Mouse (Mus musculus): ENCODE results near the gene Col5a1. TPM values are rescaled to one million over a fixed set of nuclear protein-coding genes. Genes with fewer than 3 reads are reported as not detected.
A peak's percentile ranks its signal among the peaks of the same experiment; 100 is the strongest.

The Col5a1 gene
- polyA plus RNA-seq, 1 experiment = 0.03 TPM

DNA sequence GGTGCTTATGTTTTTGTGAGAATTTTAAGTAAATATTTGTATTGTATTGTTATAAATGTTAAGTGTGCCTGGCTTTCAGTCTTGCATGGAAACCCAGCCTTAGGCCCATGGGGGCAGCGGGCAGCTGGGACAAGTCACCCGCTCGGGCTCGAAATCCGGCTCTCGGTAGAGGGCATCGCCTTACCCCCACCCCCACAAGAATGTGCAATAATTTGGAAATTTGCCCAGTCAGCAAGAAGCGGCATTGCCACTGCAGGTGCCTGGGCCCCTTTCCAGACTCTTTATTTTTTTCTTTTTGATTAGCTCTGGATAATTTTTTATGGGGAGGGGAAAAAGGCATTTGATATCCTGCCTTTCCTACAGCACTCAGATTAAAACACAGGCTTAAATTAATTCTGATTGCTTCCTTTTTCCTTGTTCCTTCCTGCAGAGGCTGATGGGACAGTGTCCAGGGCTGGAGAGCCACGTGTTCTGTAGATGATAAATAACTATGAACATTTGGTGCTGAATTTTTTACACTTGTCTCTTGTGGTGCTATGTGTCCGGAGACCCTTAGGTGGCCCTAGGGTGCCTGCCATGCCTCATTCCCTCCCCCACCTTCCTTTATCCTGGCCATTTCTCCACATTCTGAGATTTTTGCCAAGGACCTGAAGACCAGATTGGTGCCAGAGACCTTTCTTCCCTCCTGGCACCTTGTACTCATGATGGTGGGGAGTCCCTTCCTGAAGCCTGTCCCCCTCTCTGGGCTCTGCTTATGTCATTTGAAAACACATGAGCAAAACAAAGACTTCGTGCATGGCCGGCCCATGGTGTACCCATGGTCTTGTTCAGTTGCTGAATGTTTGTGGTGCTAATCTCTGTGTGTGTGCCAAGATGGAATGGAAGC, 151.5 kb downstream of the Col5a1 start:
- no peak overlapping the region for H3K4me3 ChIP-seq (replicated peaks)
- TF ChIP-seq GATA1 (IDR thresholded peaks at IDR 0.05; ENCODE audit: borderline replicate concordance, low read length) = no peak
- TF ChIP-seq FLI1 (IDR thresholded peaks at IDR 0.05; ENCODE audit: low read length) = no peak
- no peaks in the 10 kb centered on the region for H3K9me3 ChIP-seq
- no peaks in the 10 kb centered on the region for H3K36me3 ChIP-seq (replicated peaks; ENCODE audit: low read length)
- H3K27me3 ChIP-seq (replicated peaks) = peaks cover 23% of the 10 kb centered on the region
- no peaks in the 10 kb centered on the region for H3K4me1 ChIP-seq

GRCm38 (mm10) chr2:28038391-28039096, 152.3 kb downstream of the Col5a1 start:
- Histone ChIP-seq H3K4me3 (replicated peaks) (no peak overlapping the region), H3K27me3 (replicated peaks) (peaks cover 23% of the 10 kb centered on the region), H3K9me3 (no peaks in the 10 kb centered on the region), H3K36me3 (replicated peaks; ENCODE audit: low read length) (no peaks in the 10 kb centered on the region), H3K4me1 (no peaks in the 10 kb centered on the region)
- TF ChIP-seq FLI1 (IDR thresholded peaks at IDR 0.05; ENCODE audit: low read length) (no peak), GATA1 (IDR thresholded peaks at IDR 0.05; ENCODE audit: borderline replicate concordance, low read length) (no peak)

DNA sequence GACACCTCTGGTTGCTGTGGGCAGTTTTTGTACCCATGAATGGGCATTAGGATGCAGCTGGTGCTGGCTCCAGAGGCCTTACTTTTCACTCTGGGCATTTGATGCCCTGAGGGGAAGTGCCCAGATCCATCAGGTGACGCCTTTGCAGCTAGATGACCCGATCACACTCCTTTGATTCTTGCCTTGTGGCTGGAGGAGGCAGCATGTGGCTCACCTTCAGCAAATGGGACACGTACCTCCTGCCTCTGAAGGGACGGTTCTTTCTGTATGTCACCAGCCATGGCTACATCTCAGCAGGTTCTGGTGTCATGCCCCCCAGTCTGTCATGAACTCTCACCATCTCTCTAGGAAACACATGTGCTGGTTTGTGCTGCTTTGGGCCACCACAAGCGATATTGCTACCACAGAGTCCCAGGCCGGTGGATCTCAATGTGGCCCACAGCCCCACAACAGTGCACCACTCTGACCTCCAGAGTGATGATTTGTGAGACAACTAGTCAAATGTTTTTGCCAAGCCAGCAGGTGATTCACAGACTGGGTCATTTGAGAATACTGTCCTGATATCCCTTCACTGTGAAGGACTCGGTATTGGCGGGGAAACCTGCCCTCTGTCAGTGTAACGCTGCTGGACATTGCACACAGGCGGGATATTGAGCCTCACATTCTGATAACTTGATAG, 153.6 kb downstream of the Col5a1 start:
- no peaks in the 10 kb centered on the region for H3K9me3 ChIP-seq
- no peak overlapping the region for H3K4me3 ChIP-seq (replicated peaks)
- no peak for TF ChIP-seq FLI1 (IDR thresholded peaks at IDR 0.05; ENCODE audit: low read length)
- TF ChIP-seq GATA1 (IDR thresholded peaks at IDR 0.05; ENCODE audit: borderline replicate concordance, low read length) = no peak
- H3K27me3 ChIP-seq (replicated peaks) = peaks cover 23% of the 10 kb centered on the region
- H3K36me3 ChIP-seq (replicated peaks; ENCODE audit: low read length) = no peaks in the 10 kb centered on the region
- no peaks in the 10 kb centered on the region for H3K4me1 ChIP-seq

DNA sequence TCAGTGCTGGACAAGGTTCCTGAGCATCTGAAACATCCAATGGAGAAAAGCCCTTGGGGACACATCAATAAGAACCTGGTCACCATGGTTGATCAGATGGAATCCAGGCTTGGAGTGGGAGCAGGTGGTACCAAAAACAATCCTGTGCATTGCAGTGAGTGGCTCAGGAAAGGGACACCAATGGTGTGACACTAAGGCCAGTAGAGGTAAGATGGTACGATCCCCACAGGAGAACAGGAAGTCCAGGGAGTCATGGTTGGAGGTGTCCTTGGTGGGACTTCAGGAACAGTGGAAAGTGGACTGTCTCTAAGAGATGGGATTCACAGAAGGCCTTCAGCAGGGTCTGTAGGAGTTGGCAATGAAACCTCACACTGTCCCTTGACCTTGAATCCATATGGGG, 154.2 kb downstream of the Col5a1 start:
- H3K4me1 ChIP-seq = no peaks in the 10 kb centered on the region
- H3K9me3 ChIP-seq = no peaks in the 10 kb centered on the region
- H3K36me3 ChIP-seq (replicated peaks; ENCODE audit: low read length) = no peaks in the 10 kb centered on the region
- peaks cover 23% of the 10 kb centered on the region for H3K27me3 ChIP-seq (replicated peaks)
- no peak overlapping the region for H3K4me3 ChIP-seq (replicated peaks)
- TF ChIP-seq FLI1 (IDR thresholded peaks at IDR 0.05; ENCODE audit: low read length) (no peak), GATA1 (IDR thresholded peaks at IDR 0.05; ENCODE audit: borderline replicate concordance, low read length) (no peak)

DNA sequence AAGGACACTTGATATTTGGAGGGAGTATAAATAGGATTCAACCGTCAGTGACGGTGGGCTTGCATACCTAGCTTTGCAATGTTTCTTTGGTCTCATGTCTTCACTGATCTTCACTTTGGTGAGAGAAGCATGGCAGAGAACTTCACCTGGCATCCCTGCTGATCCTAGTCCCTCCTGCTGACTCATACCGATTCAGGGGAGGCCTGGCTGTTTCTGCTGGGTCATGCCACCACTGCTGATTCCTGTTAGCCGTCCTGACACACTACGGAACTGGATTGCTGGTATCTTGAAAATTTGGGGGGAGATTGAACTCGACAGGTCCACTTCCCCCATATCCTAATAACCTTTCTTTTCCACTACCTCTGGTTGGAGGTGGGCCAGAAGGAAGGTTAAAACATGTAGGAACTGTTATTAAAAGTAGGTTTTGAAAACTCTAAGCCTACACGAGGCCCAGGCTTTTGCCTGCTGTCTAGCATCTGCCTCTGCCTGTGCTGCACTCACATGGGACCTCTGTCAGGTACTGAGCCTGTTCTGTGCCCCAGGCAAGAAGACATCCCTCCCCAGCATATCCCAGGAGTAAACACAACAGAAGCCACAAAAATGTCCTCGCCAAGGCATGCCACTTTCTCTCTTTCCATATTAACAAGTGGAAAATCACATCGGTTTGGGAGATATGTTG, 158.8 kb downstream of the Col5a1 start:
- Histone ChIP-seq H3K4me1 (no peaks in the 10 kb centered on the region; the same call in 1 of the 2 replicates), H3K9me3 (peaks cover 3% of the 10 kb centered on the region; the same call in 1 of the 2 replicates), H3K36me3 (replicated peaks; ENCODE audit: low read length) (no peaks in the 10 kb centered on the region), H3K27me3 (replicated peaks) (peaks cover 23% of the 10 kb centered on the region), H3K4me3 (replicated peaks) (no peak overlapping the region)
- TF ChIP-seq GATA1 (IDR thresholded peaks at IDR 0.05; ENCODE audit: borderline replicate concordance, low read length) (no peak), FLI1 (IDR thresholded peaks at IDR 0.05; ENCODE audit: low read length) (no peak)

- Histone ChIP-seq H3K4me3 (replicated peaks) (no peak overlapping the region), H3K4me1 (no peaks in the 10 kb centered on the region; the same call in 1 of the 2 replicates), H3K9me3 (peaks cover 3% of the 10 kb centered on the region; the same call in 1 of the 2 replicates), H3K27me3 (replicated peaks) (peaks cover 21% of the 10 kb centered on the region), H3K36me3 (replicated peaks; ENCODE audit: low read length) (no peaks in the 10 kb centered on the region)
- no peak for TF ChIP-seq FLI1 (IDR thresholded peaks at IDR 0.05; ENCODE audit: low read length)
- TF ChIP-seq GATA1 (IDR thresholded peaks at IDR 0.05; ENCODE audit: borderline replicate concordance, low read length) = no peak
These were observed 160.1 kb downstream of the Col5a1 start for GRCm38 (mm10) chr2:28046311-28046710.

DNA sequence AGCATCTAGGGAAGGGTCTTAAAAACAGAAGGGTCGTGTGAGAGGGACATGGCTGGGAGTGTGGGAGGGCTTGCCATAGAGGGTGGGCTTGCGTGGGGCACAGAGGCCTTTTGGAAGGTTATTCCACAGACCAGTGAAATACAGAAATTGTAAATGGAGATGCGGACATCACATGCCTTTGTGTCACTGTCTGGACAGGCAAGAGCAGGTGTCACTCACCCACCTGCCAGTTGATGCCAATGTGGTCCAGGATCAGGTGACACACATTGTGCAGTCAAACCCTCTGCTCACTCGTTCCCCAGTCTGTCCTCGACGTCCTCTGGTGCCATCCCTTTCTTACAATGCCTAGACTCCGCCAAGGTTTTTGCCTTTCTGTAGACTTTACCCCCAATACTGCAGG, 160.9 kb downstream of the Col5a1 start:
- TF ChIP-seq GATA1 (IDR thresholded peaks at IDR 0.05; ENCODE audit: borderline replicate concordance, low read length) (no peak), FLI1 (IDR thresholded peaks at IDR 0.05; ENCODE audit: low read length) (no peak)
- no peaks in the 10 kb centered on the region; the same call in 1 of the 2 replicates for H3K4me1 ChIP-seq

GRCm38 (mm10) chr2:28059922-28060321, 173.7 kb downstream of the Col5a1 start:
- Histone ChIP-seq H3K36me3 (replicated peaks; ENCODE audit: low read length) (no peaks in the 10 kb centered on the region), H3K4me1 (no peaks in the 10 kb centered on the region), H3K27me3 (replicated peaks) (peaks cover 10% of the 10 kb centered on the region), H3K4me3 (replicated peaks) (no peak overlapping the region), H3K9me3 (peaks cover 3% of the 10 kb centered on the region; the same call in 1 of the 2 replicates)
- no peak for TF ChIP-seq GATA1 (IDR thresholded peaks at IDR 0.05; ENCODE audit: borderline replicate concordance, low read length)
- TF ChIP-seq FLI1 (IDR thresholded peaks at IDR 0.05; ENCODE audit: low read length) = no peak

More for the DNA sequence above, 160.9 kb downstream of the Col5a1 start:
- Histone ChIP-seq H3K4me3 (replicated peaks) (peak overlapping the region; percentile 26), H3K27me3 (replicated peaks) (peaks cover 17% of the 10 kb centered on the region), H3K9me3 (peaks cover 3% of the 10 kb centered on the region; the same call in 1 of the 2 replicates), H3K36me3 (replicated peaks; ENCODE audit: low read length) (no peaks in the 10 kb centered on the region)

Measured in megakaryocyte, embryonic 14.5 days (primary cell).